Mouse (Mus musculus): ENCODE measurements around the gene Wars2.

The Wars2 gene

GRCm38 (mm10) chr3:99264695-99265094 is 123.8 kb downstream of the Wars2 start:
- DNase-seq (ENCODE audit: low spot score), result no peak

DNA sequence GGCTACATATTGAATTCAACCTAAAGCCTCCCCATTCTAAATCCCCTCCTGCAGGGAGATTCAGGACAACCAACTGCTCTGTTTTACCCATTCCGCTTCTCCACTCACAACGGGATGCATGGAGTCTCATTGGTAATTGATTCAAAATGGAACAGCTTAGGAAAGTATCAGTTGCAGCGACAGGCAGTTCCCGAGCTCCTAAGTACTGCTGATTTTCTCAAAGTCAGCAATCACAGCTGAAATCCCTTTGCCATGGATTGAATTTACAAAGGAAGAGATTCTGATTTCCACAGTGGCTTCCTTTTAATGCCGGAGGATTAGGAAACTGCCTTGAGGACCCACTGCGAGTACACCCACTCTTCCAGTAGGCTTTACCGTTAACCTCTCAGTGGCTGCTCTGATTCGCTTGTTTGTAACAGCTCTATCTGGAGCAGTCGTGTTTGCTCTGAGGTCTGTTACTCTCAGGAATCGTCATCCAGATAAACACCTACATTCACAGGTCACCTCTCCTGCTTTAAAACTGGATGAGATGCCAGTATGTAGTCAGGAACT is 126.0 kb downstream of the Wars2 start:
- no peak for DNase-seq (ENCODE audit: low spot score)

GRCm38 (mm10) chr3:99277973-99278580 is 137.2 kb downstream of the Wars2 start:
- no peak for DNase-seq (ENCODE audit: low spot score)

DNA sequence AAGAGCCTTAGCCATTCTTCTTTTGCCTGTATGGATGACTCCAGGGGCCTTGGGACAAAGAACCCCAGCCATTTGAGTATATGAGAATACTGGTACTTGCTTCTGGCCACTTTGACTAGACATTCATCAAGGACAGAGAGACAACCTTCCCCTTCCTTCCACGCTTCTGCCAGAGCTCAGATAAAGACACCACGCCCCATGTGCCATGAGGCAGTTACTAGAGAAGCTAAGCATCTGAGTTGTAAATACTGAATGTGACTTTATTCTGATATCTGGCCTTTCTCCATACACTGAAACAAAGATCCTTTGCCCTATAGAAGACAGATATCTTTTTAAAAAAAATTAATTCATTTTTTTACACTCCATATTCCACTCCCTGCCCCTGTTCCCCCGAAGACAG is 138.8 kb downstream of the Wars2 start:
- DNase-seq (ENCODE audit: low spot score), result no peak

DNA sequence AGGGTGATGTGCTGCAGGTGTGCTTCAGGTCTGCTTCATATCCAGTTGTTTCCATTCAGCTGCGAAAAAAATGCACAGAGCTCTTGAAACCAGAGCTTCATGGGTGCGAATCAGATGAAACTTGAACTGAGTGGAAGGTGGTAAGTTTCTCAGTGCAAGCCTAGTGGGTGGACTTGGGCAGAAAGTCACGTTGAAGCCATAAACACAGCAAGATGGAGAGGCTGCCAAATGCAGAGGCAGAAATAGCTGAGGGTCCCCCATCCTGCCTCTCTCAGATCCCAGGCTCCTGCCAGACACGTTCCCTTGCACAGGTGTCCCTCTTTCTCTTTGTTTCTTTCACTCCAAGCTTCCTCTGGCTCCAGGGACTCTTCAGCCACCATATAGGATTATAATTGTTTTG is 140.6 kb downstream of the Wars2 start:
- DNase-seq (ENCODE audit: low spot score), result no peak

- no peak for DNase-seq (ENCODE audit: low spot score)
Measured at GRCm38 (mm10) chr3:99288302-99288701, 147.4 kb downstream of the Wars2 start.

Measured in MN1 (cell line).